In genomic region chr6:134647621-134648020, GRCm38 (mm10) we compare ENCODE assay signal across 12 mouse cellular contexts. TPM values are rescaled to one million over a fixed set of nuclear protein-coding genes. Genes with fewer than 3 reads are reported as not detected.
A peak's percentile ranks its signal among the peaks of the same experiment; 100 is the strongest.
DNase-seq lines count a peak whose midpoint lies in the region; ATAC-seq lines count a peak whose summit lies in the region.
"Had no signal": no experiment of that assay in that cellular context is flagged by ENCODE, and none has a peak within 500 bp of the region (broad histone marks: within the 10 kb centered on the region; RNA-seq: fewer than 3 reads in every experiment).

No protein-coding gene starts in this region.

- H3K27ac ChIP-seq in hindbrain, embryonic 11.5 days (ENCODE audit: low read depth, low read length), result no peak overlapping the region
- no peak overlapping the region for H3K27ac ChIP-seq in hindbrain, embryonic 13.5 days
- 0 out of 2 replicates have a peak overlapping the region, but pooled peaks have one; percentile 3 for H3K27ac ChIP-seq in forebrain, embryonic 13.5 days
- H3K27ac ChIP-seq: liver, embryonic 13.5 days; stomach, embryonic 15.5 days had no signal

- H3K4me1 ChIP-seq in hindbrain, embryonic 11.5 days (replicated peaks; ENCODE audit: control insufficient read depth, insufficient read depth, low read length), result no peaks in the 10 kb centered on the region; the same call in 1 of the 2 replicates
- peaks cover 9% of the 10 kb centered on the region for H3K4me1 ChIP-seq in hindbrain, embryonic 13.5 days (replicated peaks)
- H3K4me1 ChIP-seq in forebrain, embryonic 13.5 days, result peaks cover 22% of the 10 kb centered on the region

- H3K9ac ChIP-seq in hindbrain, embryonic 11.5 days (ENCODE audit: low read depth, low read length), result no peak overlapping the region
- no peak overlapping the region for H3K9ac ChIP-seq in hindbrain, embryonic 13.5 days
- H3K9ac ChIP-seq in forebrain, embryonic 13.5 days, result no peak overlapping the region; the same call in 1 of the 2 replicates
- H3K9ac ChIP-seq: liver, embryonic 13.5 days; stomach, embryonic 15.5 days had no signal

- WGBS in hindbrain, embryonic 11.5 days, result 18% methylated on average over 5 of the region's 5 CpGs
- 8% methylated on average over 5 of the region's 5 CpGs for WGBS in hindbrain, embryonic 13.5 days
- WGBS in forebrain, embryonic 13.5 days, result 5% methylated on average over 5 of the region's 5 CpGs

- ATAC-seq in hindbrain, embryonic 11.5 days (ENCODE audit: low FRiP score), result peak; percentile 61; the same call in 1 of the 2 replicates
- ATAC-seq in hindbrain, embryonic 13.5 days (ENCODE audit: low FRiP score), result no peak
- peak; percentile 83; the same call in 1 of the 2 replicates for ATAC-seq in forebrain, embryonic 13.5 days

- H3K9me3 ChIP-seq in hindbrain, embryonic 11.5 days (ENCODE audit: control insufficient read depth, low read length), result no peaks in the 10 kb centered on the region
- no peaks in the 10 kb centered on the region for H3K9me3 ChIP-seq in hindbrain, embryonic 13.5 days
- no peaks in the 10 kb centered on the region for H3K9me3 ChIP-seq in forebrain, embryonic 13.5 days (replicated peaks)
- H3K9me3 ChIP-seq: liver, embryonic 13.5 days; stomach, embryonic 15.5 days had no signal

- peak; percentile 37 for DNase-seq in hindbrain, embryonic 11.5 days (ENCODE audit: low spot score)
- DNase-seq in right cerebral cortex, adult 2 months (ENCODE audit: low spot score in 2 of 2), result peak; percentile 26 to 28
- no peak for DNase-seq in right cerebral cortex, postnatal 36 days (ENCODE audit: low spot score in 2 of 2)
- DNase-seq in kidney, postnatal 10 days, result no peak
- no peak for DNase-seq in ovary, postnatal 10 days (ENCODE audit: low spot score)
- DNase-seq in heart, adult 18-20 months, result no peak
- DNase-seq: adrenal gland, postnatal 25 days; gastrocnemius, postnatal 25 days; liver, embryonic 13.5 days had no signal

- no peak overlapping the region for H3K4me2 ChIP-seq in hindbrain, embryonic 11.5 days (replicated peaks; ENCODE audit: low read depth, low read length)
- no peak overlapping the region for H3K4me2 ChIP-seq in hindbrain, embryonic 13.5 days
- 0 out of 2 replicates have a peak overlapping the region, but pooled peaks have one; percentile 2 for H3K4me2 ChIP-seq in forebrain, embryonic 13.5 days
- H3K4me2 ChIP-seq: liver, embryonic 13.5 days; stomach, embryonic 15.5 days had no signal

- H3K36me3 ChIP-seq in hindbrain, embryonic 11.5 days (ENCODE audit: control insufficient read depth, insufficient read depth, low read length), result no peaks in the 10 kb centered on the region
- H3K36me3 ChIP-seq in hindbrain, embryonic 13.5 days, result peaks cover 37% of the 10 kb centered on the region
- peaks cover 18% of the 10 kb centered on the region for H3K36me3 ChIP-seq in forebrain, embryonic 13.5 days (ENCODE audit: poor library complexity, severe bottlenecking)
- H3K36me3 ChIP-seq: liver, embryonic 13.5 days; stomach, embryonic 15.5 days had no signal

- H3K27me3 ChIP-seq in hindbrain, embryonic 11.5 days (ENCODE audit: control insufficient read depth, insufficient read depth, low read length), result no peaks in the 10 kb centered on the region
- H3K27me3 ChIP-seq in hindbrain, embryonic 13.5 days, result no peaks in the 10 kb centered on the region
- H3K27me3 ChIP-seq in forebrain, embryonic 13.5 days, result no peaks in the 10 kb centered on the region
- H3K27me3 ChIP-seq: liver, embryonic 13.5 days; stomach, embryonic 15.5 days had no signal

- no peak overlapping the region for H3K4me3 ChIP-seq in hindbrain, embryonic 11.5 days (ENCODE audit: low read depth, low read length)
- no peak overlapping the region for H3K4me3 ChIP-seq in hindbrain, embryonic 13.5 days
- H3K4me3 ChIP-seq in forebrain, embryonic 13.5 days, result no peak overlapping the region
- H3K4me3 ChIP-seq: liver, embryonic 13.5 days; stomach, embryonic 15.5 days had no signal

RNA-seq across cellular contexts. Expression of gene Borcs5, which starts 8.3 kb away (rescaled TPM):
- polyA plus RNA-seq in hindbrain, embryonic 11.5 days (2014; fragmentation: Nextera tagmentation; extraction: Ambion mirVana), result 33.2 and 37.4 TPM in 2 replicates
- polyA plus RNA-seq in hindbrain, embryonic 13.5 days (2015; fragmentation: Nextera tagmentation; extraction: Ambion mirVana), result 48.2 and 48.7 TPM in 2 replicates
- polyA plus RNA-seq in forebrain, embryonic 13.5 days (2015; fragmentation: Nextera tagmentation; extraction: Ambion mirVana), result 35.5 and 40.2 TPM in 2 replicates
- 10 to 100 TPM; 11.4 to 12.2 TPM for total RNA-seq in heart, adult 18-20 months (2021)

RNA-seq across cellular contexts. Expression of gene Mansc1, which starts 15.3 kb away (rescaled TPM):
- polyA plus RNA-seq in hindbrain, embryonic 11.5 days (2014; fragmentation: Nextera tagmentation; extraction: Ambion mirVana), result 0.66 and 0.93 TPM in 2 replicates
- 0.95 and 1.4 TPM in 2 replicates for polyA plus RNA-seq in hindbrain, embryonic 13.5 days (2015; fragmentation: Nextera tagmentation; extraction: Ambion mirVana)
- 0.77 and 0.89 TPM in 2 replicates for polyA plus RNA-seq in forebrain, embryonic 13.5 days (2015; fragmentation: Nextera tagmentation; extraction: Ambion mirVana)
- total RNA-seq in heart, adult 18-20 months (2021), result 1 to 10 TPM; 3.4 to 4.1 TPM

Comparison
In these comparisons a context has a peak if more than half of its experiments do, and no peak if none do; other contexts are left out.
1. DNase-seq: peak in hindbrain, embryonic 11.5 days (single experiment) and right cerebral cortex, adult 2 months (2 of 2); none in right cerebral cortex, postnatal 36 days (0 of 2), kidney, postnatal 10 days (single experiment), ovary, postnatal 10 days (single experiment) and heart, adult 18-20 months (0 of 2).